Mouse (Mus musculus) hindbrain, embryonic 16.5 days (tissue): ENCODE measurements around the gene Cpeb1. TPM values are rescaled to one million over a fixed set of nuclear protein-coding genes. Genes with fewer than 3 reads are reported as not detected.
"Not testable (repeated sequence)": the region's sequence is repeated elsewhere in the genome, so short reads cannot be mapped to it uniquely, and the experiment has no call there.

Source experiments
- ATAC-seq: fragments of 200-750 bp; cut with Nextera tagmentation; 2 replicates; pipeline ENCODE4 v1.8.0; 2017; ENCODE audit warnings: moderate TSS enrichment, moderate library complexity
- H3K27ac ChIP-seq: fragments of 300-500 bp; sonication (generic); 2 replicates; pipeline ENCODE4 v1.5.1; 2014; ENCODE audit warnings: low read depth, mild to moderate bottlenecking, control low read depth, low read length, moderate library complexity
- H3K27me3 ChIP-seq: fragments of 300-500 bp; sonication (generic); replicated peaks from 2 replicates; pipeline ENCODE4 v1.6.1; 2014; ENCODE audit warnings: low read length; ENCODE audit not compliant: control insufficient read depth, insufficient read depth
- H3K36me3 ChIP-seq: fragments of 300-500 bp; sonication (generic); 2 replicates; pipeline ENCODE4 v1.6.1; 2014; ENCODE audit warnings: mild to moderate bottlenecking, low read length, moderate library complexity, mixed read lengths; ENCODE audit not compliant: control insufficient read depth, insufficient read depth
- H3K4me1 ChIP-seq: fragments of 300-500 bp; sonication (generic); 2 replicates; pipeline ENCODE4 v1.6.1; 2014; ENCODE audit warnings: low read depth, low read length; ENCODE audit not compliant: control insufficient read depth, insufficient read depth
- H3K4me2 ChIP-seq: fragments of 300-500 bp; sonication (generic); 2 replicates; pipeline ENCODE4 v1.6.1; 2014; ENCODE audit warnings: mild to moderate bottlenecking, low read length, control low read depth, moderate library complexity
- H3K4me3 ChIP-seq: fragments of 300-500 bp; sonication (generic); 2 replicates; pipeline ENCODE4 v1.5.1; 2014; ENCODE audit warnings: mild to moderate bottlenecking, low read length, control low read depth, moderate library complexity
- H3K9ac ChIP-seq: fragments of 300-500 bp; sonication (generic); 2 replicates; pipeline ENCODE4 v1.6.1; 2014; ENCODE audit warnings: low read depth, mild to moderate bottlenecking, control low read depth, low read length, moderate library complexity
- H3K9me3 ChIP-seq: fragments of 300-500 bp; sonication (generic); 2 replicates; pipeline ENCODE4 v1.6.1; 2014; ENCODE audit warnings: mild to moderate bottlenecking, low read length, moderate library complexity; ENCODE audit not compliant: control insufficient read depth
- WGBS: fragments of 180-500 bp; shearing (Covaris S2); extraction: QIAGEN DNeasy Blood & Tissue Kit; methylation state at CpG from one replicate; pipeline ENCODE4 v1.1.7; 2014; 5-methylcytosine and 5-hydroxymethylcytosine counted together
- polyA plus RNA-seq: library from polyadenylated mRNA; unstranded; fragments of >200 nt; fragmentation: Nextera tagmentation; extraction: Ambion mirVana; gene quantifications from 2 replicates; pipeline ENCODE4 v1.2.1, GENCODE M21; 2015

Gene Cpeb1
- polyA plus RNA-seq, 1 experiment from 2014 or later: 8.3 TPM

- not testable (repeated sequence) for H3K4me2 ChIP-seq, H3K9ac ChIP-seq, H3K36me3 ChIP-seq, H3K4me1 ChIP-seq, H3K9me3 ChIP-seq, H3K27ac ChIP-seq, H3K27me3 ChIP-seq, H3K4me3 ChIP-seq
- peak; percentile 55; the same call in 1 of the 2 replicates for ATAC-seq
Observed at GRCm38 (mm10) chr7:81478261-81478660, 23.0 kb upstream of the Cpeb1 start.

GRCm38 (mm10) chr7:81476833-81477232, 21.6 kb upstream of the Cpeb1 start:
- peaks cover 6% of the 10 kb centered on the region for H3K36me3 ChIP-seq
- peak overlapping the region; percentile 27; the same call in 1 of the 2 replicates for H3K9ac ChIP-seq
- ATAC-seq: peak; percentile 55
- 0 out of 2 replicates have a peak overlapping the region, but pooled peaks have one; percentile 10 for H3K4me2 ChIP-seq
- 2% methylated on average over 22 of the region's 24 CpGs for WGBS
- H3K27ac ChIP-seq: no peak overlapping the region
- no peaks in the 10 kb centered on the region for H3K4me1 ChIP-seq
- no peak overlapping the region for H3K4me3 ChIP-seq
- H3K27me3 ChIP-seq: no peaks in the 10 kb centered on the region
- H3K9me3 ChIP-seq: no peaks in the 10 kb centered on the region

- no peak overlapping the region for H3K9ac ChIP-seq
- 83% methylated on average over 3 of the region's 3 CpGs for WGBS
Observed at GRCm38 (mm10) chr7:81475221-81475620, 20.0 kb upstream of the Cpeb1 start.

GRCm38 (mm10) chr7:81464906-81465450, 9.7 kb upstream of the Cpeb1 start:
- Histone ChIP-seq H3K27me3 (no peaks in the 10 kb centered on the region), H3K36me3 (peaks cover 18% of the 10 kb centered on the region), H3K4me2 (no peak overlapping the region), H3K9ac (no peak overlapping the region), H3K4me3 (no peak overlapping the region), H3K9me3 (no peaks in the 10 kb centered on the region), H3K4me1 (no peaks in the 10 kb centered on the region), H3K27ac (no peak overlapping the region)
- WGBS: 80% methylated on average over 9 of the region's 9 CpGs
- ATAC-seq: no peak

More at GRCm38 (mm10) chr7:81475221-81475620, 20.0 kb upstream of the Cpeb1 start:
- no peak overlapping the region for H3K4me2 ChIP-seq
- no peaks in the 10 kb centered on the region for H3K9me3 ChIP-seq
- H3K4me3 ChIP-seq: no peak overlapping the region
- H3K4me1 ChIP-seq: no peaks in the 10 kb centered on the region
- H3K36me3 ChIP-seq: peaks cover 16% of the 10 kb centered on the region
- ATAC-seq: no peak
- no peaks in the 10 kb centered on the region for H3K27me3 ChIP-seq
- no peak overlapping the region for H3K27ac ChIP-seq

GRCm38 (mm10) chr7:81464116-81464515, 8.9 kb upstream of the Cpeb1 start:
- Histone ChIP-seq H3K4me1 (no peaks in the 10 kb centered on the region), H3K27me3 (no peaks in the 10 kb centered on the region), H3K9ac (no peak overlapping the region), H3K27ac (no peak overlapping the region), H3K36me3 (peaks cover 18% of the 10 kb centered on the region), H3K4me3 (no peak overlapping the region), H3K4me2 (no peak overlapping the region), H3K9me3 (no peaks in the 10 kb centered on the region)
- WGBS: 2% methylated on average over 4 of the region's 4 CpGs
- ATAC-seq: no peak

GRCm38 (mm10) chr7:81462815-81463214, 7.5 kb upstream of the Cpeb1 start:
- H3K9me3 ChIP-seq: no peaks in the 10 kb centered on the region
- H3K4me2 ChIP-seq: no peak overlapping the region
- no peak for ATAC-seq
- no peak overlapping the region for H3K27ac ChIP-seq
- H3K9ac ChIP-seq: no peak overlapping the region
- H3K36me3 ChIP-seq: peaks cover 18% of the 10 kb centered on the region
- no peak overlapping the region for H3K4me3 ChIP-seq
- H3K4me1 ChIP-seq: no peaks in the 10 kb centered on the region
- H3K27me3 ChIP-seq: 0 out of 2 replicates have a peak, but pooled peaks cover 2% of the 10 kb centered on the region
- 77% methylated on average over 3 of the region's 3 CpGs for WGBS

- H3K9ac ChIP-seq: peak overlapping the region; percentile 63
- H3K9me3 ChIP-seq: no peaks in the 10 kb centered on the region
- no peak overlapping the region for H3K27ac ChIP-seq
- peak overlapping the region; percentile 79 for H3K4me2 ChIP-seq
- no peaks in the 10 kb centered on the region for H3K36me3 ChIP-seq
- peaks cover 22% of the 10 kb centered on the region for H3K27me3 ChIP-seq
- 1% methylated on average over 37 of the region's 87 CpGs for WGBS
- ATAC-seq: peak; percentile 63
- H3K4me1 ChIP-seq: peaks cover 20% of the 10 kb centered on the region
- H3K4me3 ChIP-seq: peak overlapping the region; percentile 67
Observed at GRCm38 (mm10) chr7:81454331-81455039, 780 bp downstream of the Cpeb1 start.

- ATAC-seq: peak; percentile 32; the same call in 1 of the 2 replicates
- Histone ChIP-seq H3K36me3 (no peaks in the 10 kb centered on the region), H3K4me2 (peak overlapping the region; percentile 79), H3K4me1 (peaks cover 20% of the 10 kb centered on the region), H3K9ac (peak overlapping the region; percentile 38; the same call in 1 of the 2 replicates), H3K4me3 (peak overlapping the region; percentile 67), H3K9me3 (no peaks in the 10 kb centered on the region), H3K27ac (no peak overlapping the region), H3K27me3 (peaks cover 22% of the 10 kb centered on the region)
- 2% methylated on average over 60 of the region's 84 CpGs for WGBS
Observed at GRCm38 (mm10) chr7:81453443-81454274, 1.6 kb downstream of the Cpeb1 start.

- peak overlapping the region; percentile 67 for H3K4me3 ChIP-seq
- H3K9me3 ChIP-seq: no peaks in the 10 kb centered on the region
- H3K4me2 ChIP-seq: peak overlapping the region; percentile 79
- H3K36me3 ChIP-seq: no peaks in the 10 kb centered on the region
- 4% methylated on average over 21 of the region's 21 CpGs for WGBS
- H3K9ac ChIP-seq: peak overlapping the region; percentile 38; the same call in 1 of the 2 replicates
- ATAC-seq: peak; percentile 32; the same call in 1 of the 2 replicates
- no peak overlapping the region for H3K27ac ChIP-seq
- H3K4me1 ChIP-seq: peaks cover 20% of the 10 kb centered on the region
- H3K27me3 ChIP-seq: peaks cover 22% of the 10 kb centered on the region
Observed at GRCm38 (mm10) chr7:81452971-81453441, 2.3 kb downstream of the Cpeb1 start.
